Mouse (Mus musculus): ENCODE measurements around the gene Tmem252.
A peak's percentile ranks its signal among the peaks of the same experiment; 100 is the strongest.
"Not testable (repeated sequence)": the region's sequence is repeated elsewhere in the genome, so short reads cannot be mapped to it uniquely, and the experiment has no call there.

Gene Tmem252

DNA sequence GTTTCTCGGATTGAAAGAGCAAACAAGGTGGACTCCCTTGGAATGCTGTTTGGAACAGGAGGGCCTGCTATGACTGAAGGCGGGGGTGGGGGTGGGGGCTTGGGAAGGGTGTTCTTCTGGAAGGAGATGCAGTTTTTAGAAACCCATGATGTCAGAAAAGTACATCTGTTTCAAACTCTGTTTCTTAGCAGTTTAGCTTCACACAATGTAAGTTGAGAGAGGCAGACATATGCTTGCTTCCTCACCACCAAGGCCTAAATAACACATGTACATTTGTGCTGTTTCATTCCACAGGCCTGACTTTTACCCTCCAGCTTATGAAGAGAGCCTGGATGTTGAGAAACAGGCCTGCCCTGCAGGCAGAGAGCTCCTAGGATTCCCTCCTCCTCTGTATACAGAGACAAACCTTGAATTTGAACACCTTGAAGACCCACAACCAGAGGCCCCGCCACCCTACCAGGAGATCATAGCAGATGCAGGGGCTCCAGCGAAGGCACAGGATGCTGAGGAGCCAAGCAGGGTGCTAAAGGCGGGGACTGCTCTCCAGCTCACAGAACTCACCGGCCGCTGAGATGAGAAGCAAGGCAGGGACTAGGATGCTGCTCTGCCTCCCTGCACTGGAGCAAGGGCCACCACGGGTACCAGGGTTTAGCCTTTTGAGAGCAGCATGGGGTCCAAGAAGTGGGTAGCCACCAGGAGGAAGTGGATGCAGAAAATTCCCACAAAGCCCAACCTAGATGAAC is 3.6 kb downstream of the Tmem252 start:
- no peak for DNase-seq (ENCODE audit: low read depth, low spot score)

DNA sequence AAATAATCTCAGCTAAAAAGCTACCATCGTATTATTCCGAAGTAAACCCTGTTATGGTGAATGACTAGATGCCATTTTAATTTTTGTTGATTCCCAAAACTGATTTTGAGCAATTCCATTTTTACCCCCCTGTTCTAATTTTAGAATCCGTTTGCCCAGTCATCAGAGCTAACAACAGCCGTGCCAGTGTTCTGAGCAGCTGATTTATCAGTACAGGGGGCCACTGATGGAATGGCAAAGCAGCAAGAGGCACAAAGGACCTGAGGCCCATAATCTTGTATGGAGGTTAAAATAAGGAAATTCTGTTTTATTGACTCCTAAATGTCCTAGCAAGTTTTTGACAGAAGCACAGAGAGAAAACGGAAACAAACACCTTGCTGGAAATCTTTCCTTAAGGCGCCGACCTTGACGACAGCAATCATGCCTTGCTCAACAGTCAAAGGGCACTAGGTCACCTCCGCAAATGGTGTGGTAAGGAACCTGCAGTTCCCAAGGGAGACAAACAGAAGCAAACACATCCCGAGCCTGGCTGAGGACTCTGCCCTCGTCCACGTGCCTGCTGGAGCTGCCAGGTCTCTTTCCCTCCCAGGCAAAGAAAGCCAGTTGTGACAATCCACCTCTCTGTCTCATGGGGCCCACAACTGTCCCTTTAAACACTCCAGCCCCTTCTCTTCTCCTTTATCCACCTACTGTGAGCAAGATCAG is 9.4 kb downstream of the Tmem252 start:
- DNase-seq (ENCODE audit: low read depth, low spot score): no peak

DNA sequence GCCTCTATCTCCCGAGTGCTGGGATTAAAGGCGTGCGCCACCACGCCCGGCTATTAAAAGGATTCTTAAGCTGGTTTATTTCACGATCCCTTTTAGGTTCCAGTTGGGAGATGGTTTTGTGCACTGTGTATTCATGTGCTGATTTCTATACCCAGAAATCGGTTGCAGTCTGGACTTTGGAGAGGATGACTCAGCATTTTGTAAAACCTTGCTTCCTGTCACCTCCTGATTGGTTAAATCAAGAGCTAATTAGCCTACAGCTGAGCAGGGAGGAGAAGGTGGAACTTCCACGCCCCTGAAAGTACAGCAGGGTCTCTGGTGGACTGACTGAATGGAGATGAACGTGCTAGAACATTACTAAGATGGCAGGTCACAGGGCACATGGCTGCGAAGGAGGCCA is 12.6 kb downstream of the Tmem252 start:
- no peak for DNase-seq (ENCODE audit: low read depth, low spot score)

GRCm38 (mm10) chr19:24688327-24688726 is 14.5 kb downstream of the Tmem252 start:
- DNase-seq (ENCODE audit: low read depth, low spot score): no peak

DNA sequence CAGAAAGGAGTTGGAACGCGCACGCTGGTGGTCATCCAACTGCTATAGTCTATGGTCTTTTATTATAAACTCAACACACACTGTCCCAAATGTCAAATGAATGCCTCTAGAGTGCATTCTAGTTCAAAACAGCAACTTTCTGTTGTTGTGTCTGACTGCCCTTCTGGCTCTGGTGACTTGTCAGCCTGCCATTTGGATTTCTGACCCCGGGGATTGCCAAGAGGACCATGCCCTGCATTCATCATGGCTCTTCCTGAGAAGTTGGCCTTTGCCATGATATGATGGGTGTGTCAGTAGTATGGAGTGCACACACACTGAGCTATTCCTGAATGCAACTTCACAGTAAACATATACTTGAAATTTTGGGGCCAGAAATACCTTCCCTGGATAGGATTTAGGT is 15.7 kb downstream of the Tmem252 start:
- DNase-seq (ENCODE audit: low read depth, low spot score): no peak

DNA sequence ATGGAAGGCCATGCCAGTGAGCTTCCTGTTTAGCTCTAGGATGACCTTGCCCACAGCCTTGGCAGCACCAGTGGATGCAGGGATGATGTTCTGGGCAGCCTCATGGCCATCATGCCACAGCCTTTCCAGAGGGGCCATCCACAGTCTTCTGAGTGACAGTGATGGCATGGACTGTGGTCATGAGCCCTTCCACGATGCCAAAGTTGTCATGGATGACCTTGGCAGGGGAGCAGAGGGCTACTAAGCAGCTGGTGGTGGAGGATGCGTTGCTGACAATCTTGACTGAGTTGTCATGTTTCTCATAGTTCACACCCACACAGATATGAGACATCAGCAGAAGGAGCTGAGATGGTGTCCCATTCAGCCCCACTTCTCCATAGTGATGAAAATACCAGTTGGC is 18.9 kb downstream of the Tmem252 start:
- no peak for DNase-seq (ENCODE audit: low read depth, low spot score)

DNA sequence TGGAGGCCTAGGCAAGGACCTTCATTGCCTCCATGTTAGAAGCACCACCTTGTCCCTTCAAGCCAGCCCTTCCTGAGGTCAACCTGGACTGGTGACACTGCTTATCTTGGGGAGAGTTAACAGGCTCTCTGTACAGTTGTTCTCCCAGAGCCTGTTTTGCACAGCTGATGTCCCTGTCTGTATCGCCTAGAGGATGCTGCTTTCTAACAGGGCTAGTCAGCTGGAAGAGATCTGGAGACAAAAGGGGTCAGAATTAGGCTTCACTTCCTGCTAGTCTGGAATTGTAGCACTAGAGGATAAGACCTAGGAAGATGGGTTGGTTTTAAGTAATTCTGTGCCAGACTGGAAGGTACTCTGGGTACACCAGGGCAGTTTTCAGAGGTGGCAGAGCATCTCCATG is 24.1 kb downstream of the Tmem252 start:
- no peak for DNase-seq (ENCODE audit: low read depth, low spot score)

GRCm38 (mm10) chr19:24698651-24699050 is 24.8 kb downstream of the Tmem252 start:
- no peak for DNase-seq (ENCODE audit: low read depth, low spot score)

DNA sequence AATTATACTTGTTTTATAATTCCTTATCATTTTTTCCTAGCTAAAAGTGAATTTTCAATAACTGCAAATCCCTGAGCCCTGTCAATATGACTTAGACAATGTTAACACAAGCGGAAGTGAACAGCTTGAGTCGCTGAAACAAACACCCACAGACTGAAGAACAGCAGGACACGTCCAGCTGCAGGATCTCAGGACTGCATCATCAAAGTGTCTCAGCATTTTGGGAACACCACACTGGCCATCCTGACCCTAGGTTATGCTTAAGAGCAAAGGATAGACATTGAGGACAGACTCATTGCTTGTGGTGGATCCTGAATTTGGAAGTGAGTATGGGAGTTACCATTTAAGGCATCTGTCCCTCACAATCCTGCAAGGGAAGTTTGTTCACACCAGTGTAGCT is 25.4 kb downstream of the Tmem252 start:
- no peak for DNase-seq (ENCODE audit: low read depth, low spot score)

GRCm38 (mm10) chr19:24699910-24700309 is 26.1 kb downstream of the Tmem252 start:
- DNase-seq (ENCODE audit: low read depth, low spot score): no peak

- DNase-seq (ENCODE audit: low read depth, low spot score): no peak
Observed at GRCm38 (mm10) chr19:24700664-24701063, 26.9 kb downstream of the Tmem252 start.

DNA sequence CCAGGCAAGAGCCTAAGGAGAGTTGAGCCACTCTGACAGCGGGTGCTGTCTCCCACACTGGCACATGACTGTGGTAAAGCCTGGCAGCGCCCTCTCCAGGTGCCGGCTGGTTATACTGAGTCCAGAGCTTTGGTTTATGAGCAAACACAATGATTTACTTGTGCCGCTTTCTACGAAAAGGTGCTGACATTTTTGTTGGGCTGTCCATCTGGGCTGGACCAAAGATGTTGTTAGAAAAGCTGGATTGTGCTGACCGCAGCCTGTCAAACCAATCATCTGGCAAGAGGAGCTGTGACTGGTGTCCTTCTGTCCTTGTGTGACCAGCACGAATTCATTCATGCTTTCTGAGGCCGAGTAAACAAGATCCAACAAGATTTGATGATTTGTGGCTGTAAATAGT is 27.9 kb downstream of the Tmem252 start:
- DNase-seq (ENCODE audit: low read depth, low spot score): peak; percentile 24

DNA sequence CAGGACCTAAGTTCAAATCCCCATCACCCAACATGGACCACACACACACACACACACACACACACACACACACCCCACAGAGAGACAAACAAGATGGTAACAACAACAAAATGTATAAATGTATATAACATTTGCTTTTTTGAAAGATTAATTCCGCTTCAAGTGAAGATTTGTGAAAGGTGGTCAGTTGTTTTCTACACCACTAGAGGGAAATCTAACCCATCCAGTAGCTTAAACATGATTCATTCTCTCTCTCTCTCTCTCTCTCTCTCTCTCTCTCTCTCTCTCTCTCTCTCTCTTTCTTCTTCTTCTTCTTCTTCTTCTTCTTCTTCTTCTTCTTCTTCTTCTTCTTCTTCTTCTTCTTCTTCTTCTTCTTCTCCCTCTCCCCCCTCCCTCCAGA is 29.4 kb downstream of the Tmem252 start:
- not testable (repeated sequence) for DNase-seq (ENCODE audit: low read depth, low spot score)

- DNase-seq (ENCODE audit: low read depth, low spot score): peak; percentile 35
Observed at GRCm38 (mm10) chr19:24703680-24704079, 29.9 kb downstream of the Tmem252 start.

DNA sequence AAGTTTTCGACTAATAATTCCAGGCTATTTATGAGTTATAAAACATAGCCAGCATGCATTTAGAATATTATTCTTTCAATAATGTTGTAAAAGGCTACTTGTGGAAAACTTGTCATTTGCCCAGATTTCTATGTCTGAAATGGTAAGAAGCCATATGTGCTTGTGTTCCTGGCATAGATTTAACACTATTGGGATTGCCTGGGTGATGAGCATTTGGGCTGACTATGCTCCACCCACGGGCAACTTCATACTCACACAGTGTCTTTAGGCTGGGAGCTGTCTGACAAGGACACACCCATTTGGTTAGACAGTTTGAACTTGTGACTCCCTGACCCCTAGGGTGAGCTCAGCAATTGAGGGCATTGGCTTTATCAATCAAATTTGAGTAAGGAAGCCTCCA is 30.5 kb downstream of the Tmem252 start:
- no peak for DNase-seq (ENCODE audit: low read depth, low spot score)

GRCm38 (mm10) chr19:24705395-24705794 is 31.6 kb downstream of the Tmem252 start:
- peak; percentile 52 for DNase-seq (ENCODE audit: low read depth, low spot score)

DNA sequence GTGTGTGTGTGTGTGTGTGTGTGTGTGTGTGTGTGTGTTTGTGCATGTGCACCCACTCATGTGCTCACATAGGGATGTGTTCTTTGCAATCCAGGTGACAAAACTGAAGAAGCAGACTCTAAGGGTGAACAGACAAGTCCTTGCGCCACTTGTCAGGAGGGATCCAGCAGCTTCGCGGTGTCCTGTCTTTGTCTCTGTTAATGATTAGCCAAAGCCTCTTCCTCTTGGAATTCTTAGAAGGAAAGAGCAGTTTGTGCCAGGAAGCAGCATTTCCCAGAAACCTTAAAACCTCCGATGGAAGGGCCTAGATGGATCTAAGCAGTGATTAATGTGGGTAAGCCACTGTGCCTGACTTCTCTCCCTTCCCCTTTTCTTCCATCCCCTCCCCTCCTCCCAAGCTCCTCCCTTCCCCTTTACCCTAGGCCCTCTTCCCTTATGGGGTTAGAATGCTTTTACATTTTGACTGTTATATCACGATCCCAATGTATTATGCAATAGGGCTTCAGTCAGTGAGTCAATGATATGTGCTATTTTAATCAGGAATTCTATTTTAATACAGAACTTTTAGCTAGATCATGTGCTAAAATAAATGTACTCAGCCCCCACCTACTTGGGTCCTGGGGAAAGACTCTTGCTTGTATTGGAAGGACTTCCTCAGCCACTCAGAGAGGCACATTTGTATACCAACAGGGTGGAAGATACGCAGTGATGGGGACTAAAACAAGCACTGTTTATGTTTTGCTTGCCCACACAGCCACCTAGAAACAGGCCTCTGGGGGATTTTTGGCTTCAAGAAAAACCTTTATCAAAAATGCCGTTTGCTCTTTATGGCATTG is 33.5 kb downstream of the Tmem252 start:
- DNase-seq (ENCODE audit: low read depth, low spot score): no peak

GRCm38 (mm10) chr19:24708032-24708431 is 34.2 kb downstream of the Tmem252 start:
- DNase-seq (ENCODE audit: low read depth, low spot score): no peak

GRCm38 (mm10) chr19:24716303-24717097 is 42.7 kb downstream of the Tmem252 start:
- DNase-seq (ENCODE audit: low read depth, low spot score): no peak

DNA sequence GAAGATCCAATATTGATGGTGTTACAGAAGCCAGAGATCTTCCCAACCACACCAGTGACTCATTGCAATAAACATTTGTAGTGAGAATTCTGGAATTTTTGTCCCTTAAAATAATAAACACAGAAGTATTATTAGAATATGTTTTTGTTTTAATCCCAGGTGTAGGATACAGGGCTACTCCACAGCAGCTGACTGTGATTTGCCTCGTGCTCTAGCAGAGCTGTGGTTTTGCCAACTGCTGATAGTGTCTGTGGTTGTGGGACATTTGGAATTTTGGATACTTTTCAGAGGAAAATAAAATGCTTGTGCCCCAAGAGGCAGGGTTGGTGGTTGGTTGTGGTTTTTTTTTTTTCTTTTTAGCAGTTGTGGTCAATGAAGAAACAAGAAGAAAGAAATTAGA is 44.2 kb downstream of the Tmem252 start:
- no peak for DNase-seq (ENCODE audit: low read depth, low spot score)

- DNase-seq (ENCODE audit: low read depth, low spot score): no peak
Observed at GRCm38 (mm10) chr19:24719504-24719903, 45.7 kb downstream of the Tmem252 start.

- no peak for DNase-seq (ENCODE audit: low read depth, low spot score)
Observed at GRCm38 (mm10) chr19:24720448-24720847, 46.6 kb downstream of the Tmem252 start.

Measured in forelimb bud, embryonic 11.5 days (tissue).